Mouse (Mus musculus) intestine, embryonic 15.5 days (tissue): ENCODE measurements around the gene Mt4. TPM values are rescaled to one million over a fixed set of nuclear protein-coding genes. Genes with fewer than 3 reads are reported as not detected.

ENCODE experiments used
- ATAC-seq: fragments of 200-750 bp; cut with Nextera tagmentation; 2 replicates; pipeline ENCODE4 v1.8.0; 2017; ENCODE audit warnings: moderate TSS enrichment, moderate library complexity
- H3K27ac ChIP-seq: fragments of 300-500 bp; sonication (generic); 2 replicates; pipeline ENCODE4 v1.5.1; 2015; ENCODE audit warnings: mild to moderate bottlenecking, inconsistent platforms
- H3K27me3 ChIP-seq: fragments of 300-500 bp; sonication (generic); replicated peaks from 2 replicates; pipeline ENCODE4 v1.6.1; 2015; ENCODE audit warnings: inconsistent platforms
- H3K36me3 ChIP-seq: fragments of 300-500 bp; sonication (generic); 2 replicates; pipeline ENCODE4 v1.6.1; 2015; ENCODE audit warnings: inconsistent platforms
- H3K4me1 ChIP-seq: fragments of 300-500 bp; sonication (generic); replicated peaks from 2 replicates; pipeline ENCODE4 v1.6.1; 2015; ENCODE audit warnings: inconsistent platforms
- H3K4me2 ChIP-seq: fragments of 300-500 bp; sonication (generic); replicated peaks from 2 replicates; pipeline ENCODE4 v1.6.1; 2015; ENCODE audit warnings: mild to moderate bottlenecking, inconsistent platforms
- H3K4me3 ChIP-seq: fragments of 300-500 bp; sonication (generic); replicated peaks from 2 replicates; pipeline ENCODE4 v1.5.1; 2015; ENCODE audit warnings: inconsistent platforms
- H3K9ac ChIP-seq: fragments of 300-500 bp; sonication (generic); 2 replicates; pipeline ENCODE4 v1.6.1; 2015; ENCODE audit warnings: inconsistent platforms
- H3K9me3 ChIP-seq: fragments of 300-500 bp; sonication (generic); 2 replicates; pipeline ENCODE4 v1.6.1; 2016; ENCODE audit warnings: inconsistent platforms
- WGBS: fragments of 180-500 bp; shearing (Covaris S2); methylation state at CpG from one replicate; pipeline ENCODE4 v1.1.7; 2015; 5-methylcytosine and 5-hydroxymethylcytosine counted together
- polyA plus RNA-seq: library from polyadenylated mRNA; unstranded; fragments of >200 nt; fragmentation: Nextera tagmentation; extraction: Ambion mirVana; gene quantifications from 2 replicates; pipeline ENCODE4 v1.2.1, GENCODE M21; 2015

The Mt4 gene
- polyA plus RNA-seq = 4.1 and 4.2 TPM in 2 replicates

GRCm38 (mm10) chr8:94136933-94137332 lies at the start of gene Mt4:
TSS of gene Mt4 (plus strand) at chr8:94137197.
- H3K9ac ChIP-seq = no peak within 1 kb of the TSS
- no peaks in the 10 kb centered on the region for H3K9me3 ChIP-seq
- WGBS = 38% methylated on average over 6 of the region's 6 CpGs
- no peak within 1 kb of the TSS for H3K4me2 ChIP-seq
- no peak within 1 kb of the TSS for H3K4me3 ChIP-seq
- no peaks in the 10 kb centered on the region for H3K36me3 ChIP-seq
- peak; percentile 89 for ATAC-seq
- no peak within 1 kb of the TSS for H3K27ac ChIP-seq
- H3K4me1 ChIP-seq = peaks cover 6% of the 10 kb centered on the region; the same call in 1 of the 2 replicates
- no peaks in the 10 kb centered on the region for H3K27me3 ChIP-seq

- Histone ChIP-seq H3K9me3 (no peaks in the 10 kb centered on the region), H3K9ac (no peak overlapping the region), H3K36me3 (no peaks in the 10 kb centered on the region), H3K27ac (no peak overlapping the region), H3K4me3 (no peak overlapping the region), H3K4me2 (no peak overlapping the region), H3K27me3 (no peaks in the 10 kb centered on the region), H3K4me1 (no peaks in the 10 kb centered on the region)
- ATAC-seq = no peak
- 89% methylated on average over 9 of the region's 9 CpGs for WGBS
Observed at GRCm38 (mm10) chr8:94087964-94088363, 49.0 kb upstream of the Mt4 start.

- ATAC-seq = no peak
- no peak overlapping the region for H3K4me3 ChIP-seq
- no peaks in the 10 kb centered on the region for H3K4me1 ChIP-seq
- H3K4me2 ChIP-seq = no peak overlapping the region
- WGBS = 61% methylated on average over 6 of the region's 6 CpGs
- no peaks in the 10 kb centered on the region for H3K27me3 ChIP-seq
- no peaks in the 10 kb centered on the region for H3K9me3 ChIP-seq
- no peak overlapping the region for H3K9ac ChIP-seq
- no peak overlapping the region for H3K27ac ChIP-seq
- H3K36me3 ChIP-seq = no peaks in the 10 kb centered on the region
Observed at GRCm38 (mm10) chr8:94089715-94090114, 47.3 kb upstream of the Mt4 start.

GRCm38 (mm10) chr8:94092848-94093247 lies 44.1 kb upstream of the Mt4 start:
- WGBS = 78% methylated on average over 9 of the region's 9 CpGs
- no peak overlapping the region for H3K27ac ChIP-seq
- no peak overlapping the region for H3K4me2 ChIP-seq
- no peaks in the 10 kb centered on the region for H3K9me3 ChIP-seq
- no peaks in the 10 kb centered on the region for H3K4me1 ChIP-seq
- H3K27me3 ChIP-seq = no peaks in the 10 kb centered on the region
- no peaks in the 10 kb centered on the region for H3K36me3 ChIP-seq
- H3K4me3 ChIP-seq = no peak overlapping the region
- no peak for ATAC-seq
- no peak overlapping the region for H3K9ac ChIP-seq

GRCm38 (mm10) chr8:94094281-94094680 lies 42.7 kb upstream of the Mt4 start:
- Histone ChIP-seq H3K4me1 (no peaks in the 10 kb centered on the region), H3K36me3 (no peaks in the 10 kb centered on the region), H3K4me2 (no peak overlapping the region), H3K9me3 (no peaks in the 10 kb centered on the region), H3K4me3 (no peak overlapping the region), H3K27ac (no peak overlapping the region), H3K27me3 (no peaks in the 10 kb centered on the region), H3K9ac (no peak overlapping the region)
- WGBS = 80% methylated on average over 6 of the region's 6 CpGs
- ATAC-seq = no peak

GRCm38 (mm10) chr8:94098081-94098974 lies 38.7 kb upstream of the Mt4 start, which contains the start of gene Bbs2:
TSS of gene Bbs2 (minus strand) at chr8:94098928.
- Histone ChIP-seq H3K27ac (peak within 1 kb of the TSS; percentile 87), H3K9me3 (no peaks in the 10 kb centered on the region), H3K4me3 (peak within 1 kb of the TSS; percentile 69), H3K9ac (peak within 1 kb of the TSS; percentile 60), H3K4me2 (peak within 1 kb of the TSS; percentile 77), H3K36me3 (no peaks in the 10 kb centered on the region), H3K4me1 (no peaks in the 10 kb centered on the region), H3K27me3 (no peaks in the 10 kb centered on the region)
- peak; percentile 100 for ATAC-seq
- WGBS = under 1% methylated on average over 61 of the region's 61 CpGs

- Histone ChIP-seq H3K4me1 (no peaks in the 10 kb centered on the region), H3K4me2 (peak overlapping the region; percentile 77), H3K9me3 (no peaks in the 10 kb centered on the region), H3K4me3 (no peak overlapping the region), H3K27me3 (no peaks in the 10 kb centered on the region), H3K9ac (no peak overlapping the region), H3K27ac (0 out of 2 replicates have a peak overlapping the region, but pooled peaks have one; percentile 87), H3K36me3 (no peaks in the 10 kb centered on the region)
- no peak for ATAC-seq
- WGBS = 47% methylated on average over 4 of the region's 4 CpGs
Observed at GRCm38 (mm10) chr8:94098996-94099395, 38.0 kb upstream of the Mt4 start.

GRCm38 (mm10) chr8:94104146-94104545 lies 32.9 kb upstream of the Mt4 start:
- Histone ChIP-seq H3K4me3 (no peak overlapping the region), H3K27me3 (no peaks in the 10 kb centered on the region), H3K4me1 (no peaks in the 10 kb centered on the region), H3K4me2 (no peak overlapping the region), H3K9me3 (no peaks in the 10 kb centered on the region), H3K9ac (no peak overlapping the region), H3K27ac (no peak overlapping the region), H3K36me3 (no peaks in the 10 kb centered on the region)
- WGBS = 50% methylated on average over 5 of the region's 5 CpGs
- no peak for ATAC-seq

- Histone ChIP-seq H3K27ac (no peak overlapping the region), H3K27me3 (no peaks in the 10 kb centered on the region), H3K4me3 (no peak overlapping the region), H3K9me3 (no peaks in the 10 kb centered on the region), H3K36me3 (no peaks in the 10 kb centered on the region), H3K4me2 (no peak overlapping the region), H3K9ac (no peak overlapping the region), H3K4me1 (no peaks in the 10 kb centered on the region)
- WGBS = 71% methylated on average over 3 of the region's 3 CpGs
- ATAC-seq = no peak
Observed at GRCm38 (mm10) chr8:94107871-94108270, 29.1 kb upstream of the Mt4 start.

- H3K9me3 ChIP-seq = no peaks in the 10 kb centered on the region
- WGBS = 90% methylated on average over 6 of the region's 6 CpGs
- H3K4me3 ChIP-seq = no peak overlapping the region
- ATAC-seq = peak; percentile 63; the same call in 1 of the 2 replicates
- H3K36me3 ChIP-seq = no peaks in the 10 kb centered on the region
- no peak overlapping the region for H3K27ac ChIP-seq
- H3K27me3 ChIP-seq = no peaks in the 10 kb centered on the region
- H3K4me2 ChIP-seq = no peak overlapping the region
- no peak overlapping the region for H3K9ac ChIP-seq
- no peaks in the 10 kb centered on the region for H3K4me1 ChIP-seq
Observed at GRCm38 (mm10) chr8:94109396-94109795, 27.6 kb upstream of the Mt4 start.

GRCm38 (mm10) chr8:94109835-94110234 lies 27.2 kb upstream of the Mt4 start:
- H3K4me1 ChIP-seq = no peaks in the 10 kb centered on the region
- no peaks in the 10 kb centered on the region for H3K36me3 ChIP-seq
- no peak overlapping the region for H3K9ac ChIP-seq
- WGBS = 76% methylated on average over 5 of the region's 5 CpGs
- no peaks in the 10 kb centered on the region for H3K9me3 ChIP-seq
- no peak overlapping the region for H3K4me2 ChIP-seq
- H3K27ac ChIP-seq = no peak overlapping the region
- no peaks in the 10 kb centered on the region for H3K27me3 ChIP-seq
- ATAC-seq = no peak
- no peak overlapping the region for H3K4me3 ChIP-seq

GRCm38 (mm10) chr8:94110526-94111177 lies 26.3 kb upstream of the Mt4 start:
- no peak overlapping the region for H3K4me3 ChIP-seq
- no peaks in the 10 kb centered on the region for H3K4me1 ChIP-seq
- ATAC-seq = no peak

More at GRCm38 (mm10) chr8:94110526-94111177, 26.3 kb upstream of the Mt4 start:
- Histone ChIP-seq H3K36me3 (no peaks in the 10 kb centered on the region), H3K9me3 (no peaks in the 10 kb centered on the region), H3K4me2 (no peak overlapping the region), H3K27ac (no peak overlapping the region), H3K9ac (no peak overlapping the region), H3K27me3 (no peaks in the 10 kb centered on the region)
- WGBS = 59% methylated on average over 6 of the region's 6 CpGs
